Mouse (Mus musculus): ENCODE results near the gene Tnrc6c. TPM values are rescaled to one million over a fixed set of nuclear protein-coding genes. Genes with fewer than 3 reads are reported as not detected.

The Tnrc6c gene
- polyA plus RNA-seq, 1 experiment from 2014 or later: 6.0 TPM

GRCm38 (mm10) chr11:117800038-117800437 lies 145.9 kb downstream of the Tnrc6c start:
- no peaks in the 10 kb centered on the region for H3K36me3 ChIP-seq (ENCODE audit: control insufficient read depth, insufficient read depth, low read length)
- no peaks in the 10 kb centered on the region for H3K4me1 ChIP-seq (replicated peaks; ENCODE audit: control insufficient read depth, insufficient read depth)
- no peaks in the 10 kb centered on the region for H3K9me3 ChIP-seq (ENCODE audit: control insufficient read depth, low read length)
- ATAC-seq (ENCODE audit: low FRiP score, low TSS enrichment) (no peak), DNase-seq (ENCODE audit: low spot score) (no peak)
- WGBS: 83% methylated on average over 7 of the region's 7 CpGs
- H3K4me3 ChIP-seq (ENCODE audit: low read depth, low read length): no peak overlapping the region
- no peak overlapping the region for H3K27ac ChIP-seq (replicated peaks)
- no peaks in the 10 kb centered on the region for H3K27me3 ChIP-seq (ENCODE audit: control insufficient read depth, insufficient read depth, low read length)
- no peak overlapping the region for H3K4me2 ChIP-seq (replicated peaks; ENCODE audit: low read depth)
- no peak for TF ChIP-seq EP300 (optimal IDR thresholded peaks at IDR 0.05)
- no peak for TF ChIP-seq CTCF (IDR thresholded peaks at IDR 0.05; ENCODE audit: low read depth)
- no peak overlapping the region for H3K9ac ChIP-seq (ENCODE audit: low read length)

- H3K9ac ChIP-seq (ENCODE audit: low read length): no peak overlapping the region
- DNase-seq (ENCODE audit: low spot score) (no peak), ATAC-seq (ENCODE audit: low FRiP score, low TSS enrichment) (no peak)
- TF ChIP-seq EP300 (optimal IDR thresholded peaks at IDR 0.05) (no peak), CTCF (IDR thresholded peaks at IDR 0.05; ENCODE audit: low read depth) (no peak)
- no peaks in the 10 kb centered on the region for H3K9me3 ChIP-seq (ENCODE audit: control insufficient read depth, low read length)
- no peaks in the 10 kb centered on the region for H3K27me3 ChIP-seq (ENCODE audit: control insufficient read depth, insufficient read depth, low read length)
- no peak overlapping the region for H3K4me2 ChIP-seq (replicated peaks; ENCODE audit: low read depth)
- no peak overlapping the region for H3K4me3 ChIP-seq (ENCODE audit: low read depth, low read length)
- H3K4me1 ChIP-seq (replicated peaks; ENCODE audit: control insufficient read depth, insufficient read depth): no peaks in the 10 kb centered on the region
- H3K27ac ChIP-seq (replicated peaks): no peak overlapping the region
- 74% methylated on average over 7 of the region's 7 CpGs for WGBS
- H3K36me3 ChIP-seq (ENCODE audit: control insufficient read depth, insufficient read depth, low read length): no peaks in the 10 kb centered on the region
Measured at GRCm38 (mm10) chr11:117801650-117802049, 147.6 kb downstream of the Tnrc6c start.

- Histone ChIP-seq H3K9ac (ENCODE audit: low read length) (no peak overlapping the region), H3K9me3 (ENCODE audit: control insufficient read depth, low read length) (no peaks in the 10 kb centered on the region), H3K4me2 (replicated peaks; ENCODE audit: low read depth) (no peak overlapping the region), H3K27ac (replicated peaks) (0 out of 2 replicates have a peak overlapping the region, but pooled peaks have one; percentile 4), H3K4me3 (ENCODE audit: low read depth, low read length) (no peak overlapping the region), H3K27me3 (ENCODE audit: control insufficient read depth, insufficient read depth, low read length) (no peaks in the 10 kb centered on the region), H3K4me1 (replicated peaks; ENCODE audit: control insufficient read depth, insufficient read depth) (no peaks in the 10 kb centered on the region), H3K36me3 (ENCODE audit: control insufficient read depth, insufficient read depth, low read length) (no peaks in the 10 kb centered on the region)
- TF ChIP-seq CTCF (IDR thresholded peaks at IDR 0.05; ENCODE audit: low read depth): no peak
- no peak for TF ChIP-seq EP300 (optimal IDR thresholded peaks at IDR 0.05)
- 85% methylated on average over 3 of the region's 3 CpGs for WGBS
- DNase-seq (ENCODE audit: low spot score) (no peak), ATAC-seq (ENCODE audit: low FRiP score, low TSS enrichment) (peak; percentile 59)
Measured at GRCm38 (mm10) chr11:117803166-117803688, 149.1 kb downstream of the Tnrc6c start.

GRCm38 (mm10) chr11:117806781-117807180 lies 152.7 kb downstream of the Tnrc6c start:
- no peaks in the 10 kb centered on the region for H3K36me3 ChIP-seq (ENCODE audit: control insufficient read depth, insufficient read depth, low read length)
- H3K4me2 ChIP-seq (replicated peaks; ENCODE audit: low read depth): no peak overlapping the region
- H3K4me1 ChIP-seq (replicated peaks; ENCODE audit: control insufficient read depth, insufficient read depth): 0 out of 2 replicates have a peak, but pooled peaks cover 3% of the 10 kb centered on the region
- no peak overlapping the region for H3K4me3 ChIP-seq (ENCODE audit: low read depth, low read length)
- no peak for TF ChIP-seq EP300 (optimal IDR thresholded peaks at IDR 0.05)
- TF ChIP-seq CTCF (IDR thresholded peaks at IDR 0.05; ENCODE audit: low read depth): no peak
- WGBS: 92% methylated on average over 6 of the region's 6 CpGs
- H3K9ac ChIP-seq (ENCODE audit: low read length): no peak overlapping the region
- no peak overlapping the region for H3K27ac ChIP-seq (replicated peaks)
- H3K9me3 ChIP-seq (ENCODE audit: control insufficient read depth, low read length): no peaks in the 10 kb centered on the region
- ATAC-seq (ENCODE audit: low FRiP score, low TSS enrichment) (no peak), DNase-seq (ENCODE audit: low spot score) (no peak)
- H3K27me3 ChIP-seq (ENCODE audit: control insufficient read depth, insufficient read depth, low read length): no peaks in the 10 kb centered on the region

- ATAC-seq (ENCODE audit: low FRiP score, low TSS enrichment) (peak; percentile 57), DNase-seq (ENCODE audit: low spot score) (peak; percentile 86)
- under 1% methylated on average over 73 of the region's 75 CpGs for WGBS
Measured at GRCm38 (mm10) chr11:117809407-117810311, 155.6 kb downstream of the Tnrc6c start, which contains the start of the genes Gm20708 and Syngr2. Gene Gm20708 (plus strand): TSS chr11:117809668. Gene Syngr2 (plus strand): TSS chr11:117809668.

More at GRCm38 (mm10) chr11:117809407-117810311, 155.6 kb downstream of the Tnrc6c start, which contains the start of the genes Gm20708 and Syngr2:
- peak within 1 kb of the TSS; percentile 92 for H3K4me3 ChIP-seq (ENCODE audit: low read depth, low read length)
- peak within 1 kb of the TSS; percentile 90 for H3K9ac ChIP-seq (ENCODE audit: low read length)
- H3K9me3 ChIP-seq (ENCODE audit: control insufficient read depth, low read length): no peaks in the 10 kb centered on the region
- 0 out of 2 replicates have a peak, but pooled peaks cover 3% of the 10 kb centered on the region for H3K4me1 ChIP-seq (replicated peaks; ENCODE audit: control insufficient read depth, insufficient read depth)
- H3K27me3 ChIP-seq (ENCODE audit: control insufficient read depth, insufficient read depth, low read length): no peaks in the 10 kb centered on the region
- TF ChIP-seq EP300 (optimal IDR thresholded peaks at IDR 0.05) (no peak), CTCF (IDR thresholded peaks at IDR 0.05; ENCODE audit: low read depth) (no peak; the same call in 1 of the 2 replicates)
- peak within 1 kb of the TSS; percentile 95 for H3K4me2 ChIP-seq (replicated peaks; ENCODE audit: low read depth)
- peak within 1 kb of the TSS; percentile 95 for H3K27ac ChIP-seq (replicated peaks)
- H3K36me3 ChIP-seq (ENCODE audit: control insufficient read depth, insufficient read depth, low read length): 0 out of 2 replicates have a peak, but pooled peaks cover 6% of the 10 kb centered on the region
